Mouse (Mus musculus): ENCODE measurements around the gene Rela. TPM values are rescaled to one million over a fixed set of nuclear protein-coding genes. Genes with fewer than 3 reads are reported as not detected.

The Rela gene
- total RNA-seq, 2 experiments from 2014 or later = 23.4 to 25.4 TPM

DNA sequence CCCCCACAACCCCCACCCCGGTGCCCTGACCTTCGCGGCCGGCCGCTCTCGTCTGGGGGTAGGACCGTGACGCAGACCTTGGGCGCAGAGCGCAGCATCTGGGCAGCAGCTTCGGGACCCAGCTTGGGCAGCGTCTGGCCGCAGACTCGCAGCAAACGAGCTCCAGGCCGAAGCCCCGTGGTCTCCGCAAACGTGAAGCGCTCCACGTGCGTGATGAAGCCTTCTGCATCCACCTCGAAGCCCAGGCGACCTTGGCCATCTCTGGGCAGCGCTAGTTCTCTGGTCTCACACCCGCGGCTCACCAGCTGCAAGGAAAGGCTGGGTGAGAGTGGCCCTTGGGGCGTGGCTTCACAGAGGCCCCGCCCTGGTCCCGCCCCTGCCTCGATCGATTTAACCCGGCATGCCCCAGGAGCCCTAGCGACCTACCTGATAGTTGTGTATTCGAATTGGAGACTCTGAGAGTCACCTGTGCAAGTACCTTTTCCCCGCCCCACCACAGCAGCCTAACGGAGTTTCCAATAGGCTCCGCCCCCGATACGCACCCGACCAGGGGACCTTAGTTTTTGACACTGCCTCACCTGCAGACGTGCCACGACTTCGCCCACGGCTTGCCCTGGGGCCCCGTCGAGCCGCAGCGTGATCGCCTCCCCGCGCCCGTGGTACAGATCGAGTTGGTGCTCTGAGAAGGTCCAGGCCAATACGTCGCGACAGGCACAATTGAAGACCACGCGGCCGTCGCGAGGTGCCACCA lies 16.9 kb downstream of the Rela start:
- no peak for TF ChIP-seq CTCF (IDR thresholded peaks at IDR 0.05)
- no peak for DNase-seq (ENCODE audit: extremely low spot score in 1 of 2, low spot score in 2 of 2)
- Histone ChIP-seq H3K4me3 (peak overlapping the region; percentile 42), H3K27ac (no peak overlapping the region)
- intact Hi-C loops (cut with DNase I) = no loop called here

- H3K4me3 ChIP-seq = peak overlapping the region; percentile 42
- intact Hi-C loops (cut with DNase I) = no loop called here
- H3K27ac ChIP-seq = no peak overlapping the region
- DNase-seq (ENCODE audit: extremely low spot score in 1 of 2, low spot score in 2 of 2) = no peak
- no peak for TF ChIP-seq CTCF (IDR thresholded peaks at IDR 0.05)
Observed at GRCm38 (mm10) chr19:5654720-5655298, 17.5 kb downstream of the Rela start.

- Histone ChIP-seq H3K27ac (peak overlapping the region; percentile 58), H3K4me3 (peak overlapping the region; percentile 30)
- intact Hi-C loops (cut with DNase I) = no loop called here
- peak in 1 of 2 experiments; percentile 34 for DNase-seq (ENCODE audit: extremely low spot score in 1 of 2, low spot score in 2 of 2)
- TF ChIP-seq CTCF (IDR thresholded peaks at IDR 0.05) = no peak
Observed at GRCm38 (mm10) chr19:5660942-5661751, 23.9 kb downstream of the Rela start.

- Histone ChIP-seq H3K4me3 (peak overlapping the region; percentile 47), H3K27ac (peak overlapping the region; percentile 76; the same call in 1 of the 2 replicates)
- no peak for TF ChIP-seq CTCF (IDR thresholded peaks at IDR 0.05)
- intact Hi-C loops (cut with DNase I) = loop anchor here (2.0 kb wide), 1 partner anchor 66 kb away; the partner anchor contains the start of gene Fam89b
- no peak for DNase-seq (ENCODE audit: extremely low spot score in 1 of 2, low spot score in 2 of 2)
Observed at GRCm38 (mm10) chr19:5662310-5662709, 25.0 kb downstream of the Rela start.

GRCm38 (mm10) chr19:5662981-5663913 lies 26.0 kb downstream of the Rela start, which contains the start of gene Sipa1:
Gene Sipa1 (minus strand): TSS chr19:5663707.
- TF ChIP-seq CTCF (IDR thresholded peaks at IDR 0.05) = no peak
- peak; percentile 79 to 80 for DNase-seq (ENCODE audit: extremely low spot score in 1 of 2, low spot score in 2 of 2)
- peak within 1 kb of the TSS; percentile 76 for H3K27ac ChIP-seq
- H3K4me3 ChIP-seq = peak within 1 kb of the TSS; percentile 47
- intact Hi-C loops (cut with DNase I) = loop anchor here (2.0 kb wide), 1 partner anchor 66 kb away; the partner anchor contains the start of gene Fam89b

GRCm38 (mm10) chr19:5664669-5665257 lies 27.5 kb downstream of the Rela start:
- Histone ChIP-seq H3K27ac (no peak overlapping the region), H3K4me3 (no peak overlapping the region)
- no peak for DNase-seq (ENCODE audit: extremely low spot score in 1 of 2, low spot score in 2 of 2)
- intact Hi-C loops (cut with DNase I) = no loop called here
- no peak for TF ChIP-seq CTCF (IDR thresholded peaks at IDR 0.05)

DNA sequence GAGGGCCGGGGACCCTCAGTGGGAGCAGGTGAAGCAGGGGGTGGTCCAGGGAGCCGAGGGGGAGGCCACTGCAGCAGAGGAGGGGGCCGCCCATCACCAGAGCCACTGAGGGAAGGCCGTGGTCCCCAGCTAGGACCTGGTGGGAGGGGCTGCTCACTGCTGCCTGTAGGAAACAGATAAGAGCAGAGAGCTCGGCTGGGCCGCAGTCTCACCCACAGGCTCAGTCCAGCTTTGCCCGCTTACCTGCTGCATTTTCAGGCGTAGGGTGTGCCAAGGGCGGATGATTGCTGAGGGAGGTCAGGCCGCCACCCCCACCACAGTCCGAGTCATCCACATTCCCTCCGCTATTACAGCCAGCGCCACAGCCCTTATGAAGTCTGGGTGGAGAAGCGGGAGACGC lies 28.2 kb downstream of the Rela start:
- TF ChIP-seq CTCF (IDR thresholded peaks at IDR 0.05) = no peak
- Histone ChIP-seq H3K4me3 (no peak overlapping the region), H3K27ac (no peak overlapping the region)
- intact Hi-C loops (cut with DNase I) = no loop called here
- no peak for DNase-seq (ENCODE audit: extremely low spot score in 1 of 2, low spot score in 2 of 2)

- intact Hi-C loops (cut with DNase I) = no loop called here
- no peak overlapping the region for H3K4me3 ChIP-seq
- no peak for DNase-seq (ENCODE audit: extremely low spot score in 1 of 2, low spot score in 2 of 2)
- H3K27ac ChIP-seq = no peak overlapping the region
- no peak for TF ChIP-seq CTCF (IDR thresholded peaks at IDR 0.05)
Observed at GRCm38 (mm10) chr19:5666386-5666785, 29.1 kb downstream of the Rela start.

- Histone ChIP-seq H3K27ac (no peak overlapping the region), H3K4me3 (no peak overlapping the region)
- no peak for TF ChIP-seq CTCF (IDR thresholded peaks at IDR 0.05)
- DNase-seq (ENCODE audit: extremely low spot score in 1 of 2, low spot score in 2 of 2) = no peak
- intact Hi-C loops (cut with DNase I) = no loop called here
Observed at GRCm38 (mm10) chr19:5668372-5668771, 31.1 kb downstream of the Rela start.

- no peak overlapping the region for H3K27ac ChIP-seq
- H3K4me3 ChIP-seq = no peak overlapping the region
- no peak for TF ChIP-seq CTCF (IDR thresholded peaks at IDR 0.05)
- DNase-seq (ENCODE audit: extremely low spot score in 1 of 2, low spot score in 2 of 2) = no peak
- intact Hi-C loops (cut with DNase I) = no loop called here
Observed at GRCm38 (mm10) chr19:5680432-5680831, 43.1 kb downstream of the Rela start.

GRCm38 (mm10) chr19:5684236-5684635 lies 47.0 kb downstream of the Rela start:
- intact Hi-C loops (cut with DNase I) = no loop called here
- no peak for TF ChIP-seq CTCF (IDR thresholded peaks at IDR 0.05)
- no peak for DNase-seq (ENCODE audit: extremely low spot score in 1 of 2, low spot score in 2 of 2)
- H3K4me3 ChIP-seq = no peak overlapping the region
- no peak overlapping the region for H3K27ac ChIP-seq

All from left cerebral cortex, adult 2 months (tissue).